In genomic region chr12:4475251-4475993, GRCm38 (mm10) we compare ENCODE assay signal across 8 mouse cellular contexts. TPM values are rescaled to one million over a fixed set of nuclear protein-coding genes. Genes with fewer than 3 reads are reported as not detected.
DNase-seq lines count a peak whose midpoint lies in the region; ATAC-seq and TF ChIP-seq lines count a peak whose summit lies in the region.

No protein-coding gene starts in this region.

- no peaks in the 10 kb centered on the region for H3K9me3 ChIP-seq in limb, embryonic 15.5 days
- no peaks in the 10 kb centered on the region for H3K9me3 ChIP-seq in stomach, embryonic 16.5 days (replicated peaks; ENCODE audit: control insufficient read depth, low read length)

- 7% methylated on average over 18 of the region's 18 CpGs for WGBS in limb, embryonic 15.5 days
- WGBS in stomach, embryonic 16.5 days: 19% methylated on average over 18 of the region's 18 CpGs

- H3K27me3 ChIP-seq in limb, embryonic 15.5 days: no peaks in the 10 kb centered on the region
- 0 out of 2 replicates have a peak, but pooled peaks cover 2% of the 10 kb centered on the region for H3K27me3 ChIP-seq in stomach, embryonic 16.5 days (ENCODE audit: control insufficient read depth, insufficient read depth, low read length)

- H3K36me3 ChIP-seq in limb, embryonic 15.5 days: no peaks in the 10 kb centered on the region
- H3K36me3 ChIP-seq in stomach, embryonic 16.5 days (ENCODE audit: control insufficient read depth, insufficient read depth, low read length): no peaks in the 10 kb centered on the region

- H3K9ac ChIP-seq in limb, embryonic 15.5 days: peak overlapping the region; percentile 98
- peak overlapping the region; percentile 90 for H3K9ac ChIP-seq in stomach, embryonic 16.5 days (ENCODE audit: low read length)

- peak overlapping the region; percentile 82 for H3K4me2 ChIP-seq in limb, embryonic 15.5 days
- H3K4me2 ChIP-seq in stomach, embryonic 16.5 days (ENCODE audit: low read depth, low read length): peak overlapping the region; percentile 83

- peak; percentile 16 for DNase-seq in cerebellum, postnatal 10 days
- no peak for DNase-seq in cerebellum, adult 9-10 months
- DNase-seq in 416B (ENCODE audit: low read depth): peak; percentile 57
- no peak for DNase-seq in adrenal gland, adult 18-20 months (ENCODE audit: low spot score in 2 of 2)
- no peak for DNase-seq in kidney, postnatal 14 days

- H3K4me1 ChIP-seq in embryonic fibroblast, embryonic 13.5 days (ENCODE audit: control insufficient read depth, insufficient read depth, low read length): peaks cover 4% of the 10 kb centered on the region; the same call in 1 of the 2 replicates
- H3K4me1 ChIP-seq in limb, embryonic 15.5 days: peaks cover 22% of the 10 kb centered on the region
- 0 out of 2 replicates have a peak, but pooled peaks cover 8% of the 10 kb centered on the region for H3K4me1 ChIP-seq in stomach, embryonic 16.5 days (ENCODE audit: control insufficient read depth, insufficient read depth, low read length)

- TF ChIP-seq CTCF in embryonic fibroblast, embryonic 13.5 days (IDR thresholded peaks at IDR 0.05; ENCODE audit: borderline replicate concordance, insufficient read depth, low read length): no peak

- no peak for TF ChIP-seq POLR2A in embryonic fibroblast, embryonic 13.5 days (IDR thresholded peaks at IDR 0.05; ENCODE audit: low read depth, low read length)

- H3K27ac ChIP-seq in embryonic fibroblast, embryonic 13.5 days (ENCODE audit: insufficient read depth, low read length): no peak overlapping the region
- peak overlapping the region; percentile 38; the same call in 1 of the 2 replicates for H3K27ac ChIP-seq in limb, embryonic 15.5 days
- no peak overlapping the region; the same call in 1 of the 2 replicates for H3K27ac ChIP-seq in stomach, embryonic 16.5 days (ENCODE audit: low read length)

- H3K4me3 ChIP-seq in embryonic fibroblast, embryonic 13.5 days (ENCODE audit: insufficient read depth, low read length): peak overlapping the region; percentile 52
- H3K4me3 ChIP-seq in limb, embryonic 15.5 days: peak overlapping the region; percentile 92
- H3K4me3 ChIP-seq in stomach, embryonic 16.5 days (replicated peaks; ENCODE audit: low read length): peak overlapping the region; percentile 71

- ATAC-seq in limb, embryonic 15.5 days (ENCODE audit: insufficient number of reproducible peaks, low FRiP score, low TSS enrichment, low read depth): peak; percentile 12; the same call in 1 of the 2 replicates
- ATAC-seq in stomach, embryonic 16.5 days (ENCODE audit: insufficient read depth, low FRiP score): no peak

RNA-seq across cellular contexts. Expression of gene Ncoa1, which starts 1.6 kb away (rescaled TPM):
- 15.3 and 24.6 TPM in 2 replicates for polyA plus RNA-seq in embryonic fibroblast, embryonic 13.5 days (2011; ENCODE audit: insufficient read length, low read depth, missing spikeins)
- polyA plus RNA-seq in limb, embryonic 15.5 days (2015; fragmentation: Nextera tagmentation; extraction: Ambion mirVana): 10.6 and 12.4 TPM in 2 replicates
- polyA plus RNA-seq in stomach, embryonic 16.5 days (2015; fragmentation: Nextera tagmentation; extraction: Ambion mirVana): 5.3 and 5.6 TPM in 2 replicates
- 10 to 100 TPM; 34.8 to 36.2 TPM for total RNA-seq in adrenal gland, adult 18-20 months (2021)

Comparison
In these comparisons a context has a peak if more than half of its experiments do, and no peak if none do; other contexts are left out.
1. DNase-seq: peak in cerebellum, postnatal 10 days (2 of 2) and 416B (single experiment); none in cerebellum, adult 9-10 months (single experiment), adrenal gland, adult 18-20 months (0 of 2) and kidney, postnatal 14 days (single experiment).
2. Peak in every context shown above with its lines, with median percentiles within 50 percentile points of each other: H3K4me3 ChIP-seq.